Comparison of ENCODE assay signal across 11 mouse cellular contexts in the genomic region with DNA sequence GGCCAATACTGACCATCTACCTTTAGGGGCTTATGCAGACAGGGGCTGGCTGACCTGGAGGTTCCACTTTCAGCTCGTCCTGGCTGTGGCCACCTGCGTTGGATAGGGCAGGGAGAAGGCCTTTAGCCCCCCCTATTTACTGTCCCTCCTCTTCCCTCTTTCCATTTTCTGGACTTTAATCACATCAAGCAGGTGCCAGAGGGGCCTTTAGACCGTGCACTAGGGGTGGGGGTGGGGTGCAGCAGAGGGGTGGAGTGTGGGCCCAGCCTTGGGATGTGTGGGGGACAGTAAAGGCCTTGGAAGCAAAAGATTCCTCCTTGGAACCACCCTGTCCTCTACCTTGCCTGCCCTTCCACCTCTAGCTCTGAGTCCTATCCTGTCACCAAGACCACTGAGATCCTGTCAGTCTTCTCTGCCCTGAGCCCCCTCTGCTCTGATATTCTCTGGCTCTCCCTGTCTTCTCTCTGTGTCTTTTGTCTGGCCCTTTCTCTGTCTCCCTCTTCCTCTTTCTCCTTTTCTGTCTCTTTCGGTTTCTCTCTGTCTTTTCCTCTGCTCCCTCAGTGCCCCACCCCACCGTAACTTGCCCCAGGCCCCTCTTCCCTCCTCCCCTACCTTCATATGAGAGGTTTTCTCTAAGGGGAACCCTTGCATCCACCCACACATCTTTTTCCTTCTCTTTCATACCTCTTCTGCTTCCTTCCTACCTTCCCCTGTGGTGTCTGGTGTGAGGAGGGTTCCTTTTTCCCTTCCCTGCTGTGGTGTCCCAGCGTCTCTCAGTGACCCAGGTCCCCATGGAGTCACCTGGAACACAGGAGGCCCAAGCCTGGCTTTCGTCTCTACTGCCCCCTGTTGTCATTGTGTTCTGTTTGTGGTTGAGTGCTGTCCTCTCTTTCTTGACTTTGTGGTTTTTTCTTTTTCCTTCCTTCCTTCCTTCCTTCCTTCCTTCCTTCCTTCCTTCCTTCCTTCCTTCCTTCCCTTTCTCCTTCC. TPM values are rescaled to one million over a fixed set of nuclear protein-coding genes. Genes with fewer than 3 reads are reported as not detected.
A peak's percentile ranks its signal among the peaks of the same experiment; 100 is the strongest.
DNase-seq lines count a peak whose midpoint lies in the region; ATAC-seq and TF ChIP-seq lines count a peak whose summit lies in the region.
"Had no signal": no experiment of that assay in that cellular context is flagged by ENCODE, and none has a peak within 500 bp of the region (broad histone marks: within the 10 kb centered on the region; RNA-seq: fewer than 3 reads in every experiment).

No protein-coding gene starts in this region.

- ATAC-seq in heart, embryonic 14.5 days (ENCODE audit: insufficient number of reproducible peaks, insufficient read depth, low FRiP score, low read depth): no peak
- 0 out of 2 replicates have a peak, but pooled peaks have one; percentile 5 for ATAC-seq in lung, embryonic 14.5 days (ENCODE audit: insufficient read depth)
- ATAC-seq in intestine, embryonic 16.5 days: peak; percentile 57

- H3K36me3 ChIP-seq in heart, embryonic 14.5 days (ENCODE audit: control insufficient read depth, insufficient read depth, low read length): no peaks in the 10 kb centered on the region
- no peaks in the 10 kb centered on the region for H3K36me3 ChIP-seq in lung, embryonic 14.5 days (ENCODE audit: insufficient read depth)
- H3K36me3 ChIP-seq in intestine, embryonic 16.5 days (ENCODE audit: control insufficient read depth, insufficient read depth, low read length): no peaks in the 10 kb centered on the region
- no peaks in the 10 kb centered on the region for H3K36me3 ChIP-seq in small intestine, adult 2 months (ENCODE audit: control insufficient read depth, insufficient read depth, low read length)

- WGBS in heart, embryonic 14.5 days: 53% methylated on average over 7 of the region's 7 CpGs
- 59% methylated on average over 7 of the region's 7 CpGs for WGBS in lung, embryonic 14.5 days
- WGBS in intestine, embryonic 16.5 days: 61% methylated on average over 7 of the region's 7 CpGs
- 24% methylated on average over 7 of the region's 7 CpGs for WGBS in small intestine, adult 2 months

- DNase-seq in heart, adult 8-10 months (ENCODE audit: low spot score): no peak
- DNase-seq in lung, embryonic 14.5 days: no peak
- no peak for DNase-seq in lung, postnatal 25 days (ENCODE audit: low spot score)
- DNase-seq in gastrocnemius, adult 18-20 months (ENCODE audit: low spot score): no peak
- DNase-seq in adrenal gland, postnatal 14 days: no peak
- DNase-seq: layer of hippocampus, postnatal 36 days; lung, postnatal 14 days had no signal

- H3K9ac ChIP-seq in heart, embryonic 14.5 days (ENCODE audit: low read length): peak overlapping the region; percentile 54
- no peak overlapping the region for H3K9ac ChIP-seq in lung, embryonic 14.5 days
- peak overlapping the region; percentile 52 for H3K9ac ChIP-seq in intestine, embryonic 16.5 days (ENCODE audit: low read depth, low read length)

- H3K4me2 ChIP-seq in heart, embryonic 14.5 days (ENCODE audit: low read length): peak overlapping the region; percentile 65
- H3K4me2 ChIP-seq in lung, embryonic 14.5 days: peak overlapping the region; percentile 54
- H3K4me2 ChIP-seq in intestine, embryonic 16.5 days (ENCODE audit: low read depth, low read length): peak overlapping the region; percentile 50

- H3K9me3 ChIP-seq in heart, embryonic 14.5 days (ENCODE audit: control insufficient read depth, low read length): no peaks in the 10 kb centered on the region
- H3K9me3 ChIP-seq in lung, embryonic 14.5 days (ENCODE audit: low read depth, low read length): no peaks in the 10 kb centered on the region
- H3K9me3 ChIP-seq in intestine, embryonic 16.5 days (ENCODE audit: control insufficient read depth, low read length): no peaks in the 10 kb centered on the region

- TF ChIP-seq CTCF in lung, embryonic 14.5 days (IDR thresholded peaks at IDR 0.05; ENCODE audit: low read depth): no peak
- TF ChIP-seq CTCF in small intestine, adult 2 months (IDR thresholded peaks at IDR 0.05; ENCODE audit: extremely low read depth, insufficient read length, insufficient replicate concordance, low read depth, low read length): no peak

- peak overlapping the region; percentile 11 to 41; a peak in 2 of 4 replicates for H3K4me3 ChIP-seq in heart, embryonic 14.5 days (ENCODE audit: control insufficient read depth in 1 of 2, insufficient read depth in 1 of 2, low read depth in 1 of 2, low read length in 2 of 2)
- no peak overlapping the region for H3K4me3 ChIP-seq in lung, embryonic 14.5 days (ENCODE audit: low read depth, low read length)
- H3K4me3 ChIP-seq in intestine, embryonic 16.5 days (ENCODE audit: low read length): peak overlapping the region; percentile 40
- peak overlapping the region; percentile 28 for H3K4me3 ChIP-seq in small intestine, adult 2 months (ENCODE audit: low read depth, low read length)

- H3K27ac ChIP-seq in heart, embryonic 14.5 days (replicated peaks in 1 of 2; ENCODE audit: control insufficient read depth in 1 of 2, insufficient read depth in 1 of 2, low read depth in 2 of 2, low read length in 2 of 2): peak overlapping the region; percentile 22 to 88; a peak in 3 of 4 replicates
- H3K27ac ChIP-seq in lung, embryonic 14.5 days (ENCODE audit: low read depth): no peak overlapping the region
- no peak overlapping the region; the same call in 1 of the 2 replicates for H3K27ac ChIP-seq in intestine, embryonic 16.5 days (ENCODE audit: low read length)
- no peak overlapping the region for H3K27ac ChIP-seq in small intestine, adult 2 months (ENCODE audit: insufficient read depth, low read depth, low read length)
- H3K27ac ChIP-seq: hindbrain, postnatal 0 days had no signal

- TF ChIP-seq POLR2A in small intestine, adult 2 months (IDR thresholded peaks at IDR 0.05; ENCODE audit: low read depth, low read length): no peak

- H3K4me1 ChIP-seq in heart, embryonic 14.5 days (ENCODE audit: control insufficient read depth in 2 of 2, insufficient read depth in 2 of 2, low read length in 2 of 2): peaks cover 0 to 5% of the 10 kb centered on the region in 2 experiments; a peak in 1 of 4 replicates
- H3K4me1 ChIP-seq in lung, embryonic 14.5 days (ENCODE audit: insufficient read depth): no peaks in the 10 kb centered on the region
- peaks cover 4% of the 10 kb centered on the region; the same call in 1 of the 2 replicates for H3K4me1 ChIP-seq in intestine, embryonic 16.5 days (ENCODE audit: control insufficient read depth, insufficient read depth, low read length)
- H3K4me1 ChIP-seq in small intestine, adult 2 months (ENCODE audit: control insufficient read depth, insufficient read depth, insufficient read length, low read length): no peaks in the 10 kb centered on the region

- peaks cover 11% of the 10 kb centered on the region for H3K27me3 ChIP-seq in heart, embryonic 14.5 days (ENCODE audit: control insufficient read depth, insufficient read depth, low read length)
- peaks cover 4% of the 10 kb centered on the region; the same call in 1 of the 2 replicates for H3K27me3 ChIP-seq in lung, embryonic 14.5 days (ENCODE audit: insufficient read depth, low read length)
- H3K27me3 ChIP-seq in intestine, embryonic 16.5 days (replicated peaks; ENCODE audit: control insufficient read depth, insufficient read depth, low read length): peaks cover 7% of the 10 kb centered on the region; the same call in 1 of the 2 replicates
- no peaks in the 10 kb centered on the region for H3K27me3 ChIP-seq in small intestine, adult 2 months (ENCODE audit: control insufficient read depth, insufficient read depth, low read length)

RNA-seq across cellular contexts. Expression of gene Iqsec2, which starts 35.9 kb away (rescaled TPM):
- polyA plus RNA-seq in heart, embryonic 14.5 days (2014; fragmentation: Nextera tagmentation; extraction: Ambion mirVana): 45.0 and 45.9 TPM in 2 replicates
- total RNA-seq in heart, adult 8-10 months (2022): 10 to 100 TPM; 64.3 to 87.0 (median 82.0) TPM
- polyA plus RNA-seq in lung, embryonic 14.5 days (2014; fragmentation: Nextera tagmentation; extraction: Ambion mirVana): 3.8 and 4.2 TPM in 2 replicates
- 4.2 and 4.4 TPM in 2 replicates for polyA plus RNA-seq in intestine, embryonic 16.5 days (2015; fragmentation: Nextera tagmentation; extraction: Ambion mirVana)
- polyA plus RNA-seq in small intestine, adult 2 months (2012; rRNA removed): 9.2 and 16.1 TPM in 2 replicates
- 10 to 100 TPM; 19.3 to 25.3 TPM for total RNA-seq in gastrocnemius, adult 18-20 months (2021)
- 26.5 and 27.9 TPM in 2 replicates for total RNA-seq in adrenal gland, postnatal 14 days (2021)

RNA-seq across cellular contexts. Expression of gene Kdm5c, which starts 52.9 kb away (rescaled TPM):
- polyA plus RNA-seq in heart, embryonic 14.5 days (2014; fragmentation: Nextera tagmentation; extraction: Ambion mirVana): 19.9 and 31.7 TPM in 2 replicates
- total RNA-seq in heart, adult 8-10 months (2022): 10 to 100 TPM; 26.9 to 54.4 (median 37.6) TPM
- 34.0 and 50.5 TPM in 2 replicates for polyA plus RNA-seq in lung, embryonic 14.5 days (2014; fragmentation: Nextera tagmentation; extraction: Ambion mirVana)
- polyA plus RNA-seq in intestine, embryonic 16.5 days (2015; fragmentation: Nextera tagmentation; extraction: Ambion mirVana): 33.5 and 38.3 TPM in 2 replicates
- 48.5 and 57.5 TPM in 2 replicates for polyA plus RNA-seq in small intestine, adult 2 months (2012; rRNA removed)
- 10 to 100 TPM; 19.7 to 26.2 TPM for total RNA-seq in gastrocnemius, adult 18-20 months (2021)
- 61.0 and 64.9 TPM in 2 replicates for total RNA-seq in adrenal gland, postnatal 14 days (2021)

Comparison
In these comparisons a context has a peak if more than half of its experiments do, and no peak if none do; other contexts are left out.
1. H3K27ac ChIP-seq: peak in heart, embryonic 14.5 days (2 of 2); none in lung, embryonic 14.5 days (single experiment), intestine, embryonic 16.5 days (single experiment) and small intestine, adult 2 months (single experiment).
2. Peak in every context shown above with its lines, with median percentiles within 50 percentile points of each other: H3K4me2 ChIP-seq.